Mouse (Mus musculus): ENCODE measurements around the gene Slc25a26.

DNA sequence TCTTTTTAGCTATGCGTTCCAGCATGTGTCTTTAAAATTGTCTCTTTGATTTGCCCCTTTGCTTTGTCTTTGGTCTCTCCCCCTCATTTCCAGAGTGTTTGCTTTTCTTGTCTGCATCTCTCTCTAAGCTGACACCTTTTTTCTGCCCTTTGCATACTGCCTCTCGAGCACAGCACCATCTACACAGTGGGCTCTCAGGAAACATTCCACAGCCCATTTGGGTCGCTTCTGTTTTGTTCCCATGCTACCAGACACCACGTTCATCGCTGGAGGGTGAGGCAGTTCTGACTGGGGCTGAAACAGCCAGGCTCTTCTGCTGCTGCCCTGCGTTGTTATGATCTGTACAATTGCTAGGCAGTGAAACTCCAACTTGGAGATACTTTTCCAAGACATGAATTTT, 41.0 kb downstream of the Slc25a26 start:
- TF ChIP-seq CTCF (IDR thresholded peaks at IDR 0.05; ENCODE audit: low read depth, low read length) (no peak), POLR2A (IDR thresholded peaks at IDR 0.05; ENCODE audit: borderline replicate concordance, low read depth, low read length) (no peak)
